Mouse (Mus musculus) limb, embryonic 11.5 days (tissue): ENCODE results near the gene Disp1. TPM values are rescaled to one million over a fixed set of nuclear protein-coding genes. Genes with fewer than 3 reads are reported as not detected.

ENCODE experiments used
- ATAC-seq: fragments of 200-750 bp; cut with Nextera tagmentation; 2 replicates; pipeline ENCODE4 v1.8.0; 2017; ENCODE audit warnings: low read depth; ENCODE audit not compliant: insufficient number of reproducible peaks, low FRiP score, low TSS enrichment
- DNase-seq: peaks from one replicate; pipeline ENCODE4 v3.0.0-alpha.2; 2015; ENCODE audit warnings: low spot score
- H3K27ac ChIP-seq: fragments of 300-500 bp; sonication (generic); replicated peaks from 2 replicates; pipeline ENCODE4 v1.5.1; 2014; ENCODE audit warnings: low read depth, mild to moderate bottlenecking, low read length
- H3K27me3 ChIP-seq: fragments of 300-500 bp; sonication (generic); 2 replicates; pipeline ENCODE4 v1.6.1; 2014; ENCODE audit warnings: mild to moderate bottlenecking, low read length, mixed read lengths; ENCODE audit not compliant: control insufficient read depth, insufficient read depth
- H3K36me3 ChIP-seq: fragments of 300-500 bp; sonication (generic); 2 replicates; pipeline ENCODE4 v1.6.1; 2014; ENCODE audit warnings: mild to moderate bottlenecking, low read length, moderate library complexity, mixed read lengths; ENCODE audit not compliant: control insufficient read depth, insufficient read depth
- H3K4me1 ChIP-seq: fragments of 300-500 bp; sonication (generic); 2 replicates; pipeline ENCODE4 v1.6.1; 2014; ENCODE audit warnings: low read length, mixed read lengths; ENCODE audit not compliant: control insufficient read depth, insufficient read depth
- H3K4me2 ChIP-seq: fragments of 300-500 bp; sonication (generic); 2 replicates; pipeline ENCODE4 v1.6.1; 2014; ENCODE audit warnings: low read depth, mild to moderate bottlenecking, moderate library complexity; ENCODE audit not compliant: severe bottlenecking
- H3K4me3 ChIP-seq: fragments of 300-500 bp; sonication (generic); 2 replicates; pipeline ENCODE4 v1.5.1; 2014; ENCODE audit warnings: low read depth, low read length
- H3K9ac ChIP-seq: fragments of 300-500 bp; sonication (generic); 2 replicates; pipeline ENCODE4 v1.6.1; 2014; ENCODE audit warnings: mild to moderate bottlenecking, low read length
- H3K9me3 ChIP-seq: fragments of 300-500 bp; sonication (generic); 2 replicates; pipeline ENCODE4 v1.6.1; 2016; ENCODE audit warnings: low read length; ENCODE audit not compliant: control insufficient read depth
- WGBS: fragments of 180-500 bp; shearing (Covaris S2); extraction: QIAGEN DNeasy Blood & Tissue Kit; methylation state at CpG from one replicate; pipeline ENCODE4 v1.1.7; 2014; 5-methylcytosine and 5-hydroxymethylcytosine counted together
- polyA plus RNA-seq: library from polyadenylated mRNA; unstranded; fragments of >200 nt; fragmentation: Nextera tagmentation; extraction: Ambion mirVana; gene quantifications from 2 replicates; pipeline ENCODE4 v1.2.1, GENCODE M21; 2014

Disp1 gene
- polyA plus RNA-seq, 1 experiment from 2014 or later: 19.3 TPM

GRCm38 (mm10) chr1:183243293-183243692, 22.0 kb upstream of the Disp1 start:
- DNase-seq: no peak
- no peak for ATAC-seq
- no peak overlapping the region for H3K4me2 ChIP-seq
- no peak overlapping the region for H3K9ac ChIP-seq
- WGBS: 74% methylated on average over 7 of the region's 7 CpGs
- no peaks in the 10 kb centered on the region for H3K4me1 ChIP-seq
- no peak overlapping the region for H3K4me3 ChIP-seq
- H3K27me3 ChIP-seq: no peaks in the 10 kb centered on the region
- H3K36me3 ChIP-seq: no peaks in the 10 kb centered on the region
- no peak overlapping the region for H3K27ac ChIP-seq
- no peaks in the 10 kb centered on the region for H3K9me3 ChIP-seq

GRCm38 (mm10) chr1:183237901-183238300, 16.6 kb upstream of the Disp1 start:
- Histone ChIP-seq H3K36me3 (no peaks in the 10 kb centered on the region), H3K4me3 (no peak overlapping the region), H3K9ac (no peak overlapping the region), H3K4me2 (no peak overlapping the region), H3K9me3 (no peaks in the 10 kb centered on the region), H3K27ac (no peak overlapping the region), H3K27me3 (no peaks in the 10 kb centered on the region), H3K4me1 (no peaks in the 10 kb centered on the region)
- no peak for ATAC-seq
- 27% methylated on average over 2 of the region's 2 CpGs for WGBS
- no peak for DNase-seq

DNA sequence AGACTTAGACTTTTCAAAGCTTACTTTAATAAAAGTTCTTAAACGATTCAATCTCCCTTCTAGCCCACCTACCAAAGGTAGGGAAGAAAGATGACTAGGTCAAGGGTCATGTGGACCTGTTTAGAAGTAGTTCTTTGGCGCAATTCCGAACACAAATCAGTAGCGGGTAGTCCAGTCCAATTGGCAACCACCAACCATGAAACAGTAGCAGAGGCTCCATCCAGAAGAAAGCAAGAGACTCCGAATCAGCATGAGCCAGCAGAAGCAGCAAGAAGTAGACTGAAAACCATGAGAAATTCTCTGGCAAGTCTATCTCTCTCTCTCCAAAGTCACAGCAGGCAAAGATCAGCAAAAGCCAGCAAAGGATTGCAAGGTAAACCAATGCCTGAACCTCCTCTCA, 15.1 kb upstream of the Disp1 start:
- ATAC-seq (no peak), DNase-seq (no peak)
- no peak overlapping the region for H3K4me3 ChIP-seq
- H3K9ac ChIP-seq: no peak overlapping the region
- 91% methylated on average over 5 of the region's 5 CpGs for WGBS
- H3K27me3 ChIP-seq: no peaks in the 10 kb centered on the region
- no peak overlapping the region for H3K4me2 ChIP-seq
- H3K27ac ChIP-seq: no peak overlapping the region
- H3K4me1 ChIP-seq: no peaks in the 10 kb centered on the region
- H3K36me3 ChIP-seq: no peaks in the 10 kb centered on the region
- no peaks in the 10 kb centered on the region for H3K9me3 ChIP-seq

DNA sequence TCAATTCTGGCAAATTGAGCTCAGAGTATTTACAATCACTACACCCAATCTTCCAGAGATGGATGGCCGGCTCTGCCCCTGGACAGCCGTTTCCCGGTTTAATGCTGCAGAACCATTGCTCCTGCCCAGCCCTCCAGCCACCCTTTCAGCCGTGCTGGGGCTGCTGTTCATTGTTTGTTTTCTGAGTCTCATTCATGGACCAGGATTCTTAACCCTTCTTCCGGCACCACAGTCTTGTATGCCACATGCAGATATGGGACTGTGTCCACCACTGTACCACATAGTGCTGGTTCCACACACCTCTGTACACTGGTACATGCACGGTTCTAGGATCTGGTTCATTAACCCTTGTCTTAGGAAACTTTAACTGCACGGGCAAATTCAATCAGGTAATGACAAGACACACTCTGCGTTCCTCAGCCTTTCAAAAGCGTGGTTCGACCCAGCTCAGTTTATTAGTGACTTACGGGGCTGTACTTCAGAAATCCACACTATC, 12.4 kb upstream of the Disp1 start:
- DNase-seq: no peak
- no peaks in the 10 kb centered on the region for H3K9me3 ChIP-seq
- no peak overlapping the region for H3K27ac ChIP-seq
- H3K36me3 ChIP-seq: no peaks in the 10 kb centered on the region
- ATAC-seq: no peak
- no peaks in the 10 kb centered on the region for H3K4me1 ChIP-seq
- H3K4me3 ChIP-seq: no peak overlapping the region
- WGBS: 79% methylated on average over 11 of the region's 11 CpGs
- H3K27me3 ChIP-seq: no peaks in the 10 kb centered on the region
- H3K9ac ChIP-seq: no peak overlapping the region
- no peak overlapping the region for H3K4me2 ChIP-seq

DNA sequence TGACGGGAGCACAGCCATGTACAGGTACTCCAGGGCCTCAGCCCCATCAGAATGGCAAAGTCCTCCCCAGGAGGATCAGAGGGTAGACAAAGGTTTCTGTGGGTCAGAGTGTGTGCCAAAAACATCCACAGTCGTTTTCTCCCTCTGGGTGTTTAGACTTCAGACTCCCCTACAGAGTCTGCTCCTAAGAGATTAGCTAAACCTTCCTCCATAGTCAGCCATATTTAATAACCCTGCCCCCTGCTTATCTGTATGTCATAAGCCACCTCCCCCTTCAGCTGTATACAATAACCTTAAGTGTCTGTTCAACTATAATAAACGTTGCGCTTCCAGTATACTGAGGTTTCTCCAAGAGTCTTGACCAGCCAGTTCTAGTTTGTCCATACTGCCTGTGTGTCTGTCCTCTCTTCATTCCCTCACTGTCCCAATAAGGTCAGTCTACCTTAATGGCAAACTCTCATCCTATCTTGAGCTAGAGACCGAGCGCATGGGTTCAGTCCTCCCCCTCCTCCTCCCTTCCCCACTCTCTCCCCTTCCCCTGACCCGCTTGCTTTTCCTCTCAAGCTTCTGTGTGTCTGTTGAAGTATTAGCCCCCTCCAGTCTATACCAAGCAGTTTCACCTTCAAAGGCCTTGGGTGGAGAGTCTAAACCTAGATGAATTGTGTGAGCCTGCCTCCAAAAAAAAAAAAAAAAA, 11.8 kb upstream of the Disp1 start:
- no peaks in the 10 kb centered on the region for H3K4me1 ChIP-seq
- H3K27ac ChIP-seq: no peak overlapping the region
- no peak overlapping the region for H3K4me3 ChIP-seq
- DNase-seq (no peak), ATAC-seq (no peak)
- 78% methylated on average over 7 of the region's 7 CpGs for WGBS
- no peaks in the 10 kb centered on the region for H3K36me3 ChIP-seq
- H3K4me2 ChIP-seq: no peak overlapping the region
- no peaks in the 10 kb centered on the region for H3K27me3 ChIP-seq
- H3K9ac ChIP-seq: no peak overlapping the region
- H3K9me3 ChIP-seq: no peaks in the 10 kb centered on the region

DNA sequence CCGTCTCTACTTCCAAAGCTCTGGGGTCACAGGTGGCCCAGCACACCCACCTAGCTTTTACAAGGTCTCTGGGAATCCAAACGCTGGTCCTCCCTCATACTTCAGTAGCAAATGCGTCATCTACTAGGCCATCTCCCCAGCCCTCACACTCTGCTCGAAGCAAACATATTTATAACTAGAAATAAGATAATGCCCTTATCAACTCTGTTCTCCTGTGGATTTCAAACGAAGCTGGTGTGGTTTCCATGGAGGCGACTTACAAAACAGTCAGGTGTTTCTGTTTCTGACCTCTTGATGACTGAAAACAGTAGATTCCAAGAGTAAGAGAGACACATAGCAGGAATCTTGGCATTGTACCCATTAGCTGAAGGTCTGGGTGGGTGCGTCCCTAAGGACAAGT, 6.1 kb upstream of the Disp1 start:
- WGBS: 90% methylated on average over 7 of the region's 7 CpGs

DNA sequence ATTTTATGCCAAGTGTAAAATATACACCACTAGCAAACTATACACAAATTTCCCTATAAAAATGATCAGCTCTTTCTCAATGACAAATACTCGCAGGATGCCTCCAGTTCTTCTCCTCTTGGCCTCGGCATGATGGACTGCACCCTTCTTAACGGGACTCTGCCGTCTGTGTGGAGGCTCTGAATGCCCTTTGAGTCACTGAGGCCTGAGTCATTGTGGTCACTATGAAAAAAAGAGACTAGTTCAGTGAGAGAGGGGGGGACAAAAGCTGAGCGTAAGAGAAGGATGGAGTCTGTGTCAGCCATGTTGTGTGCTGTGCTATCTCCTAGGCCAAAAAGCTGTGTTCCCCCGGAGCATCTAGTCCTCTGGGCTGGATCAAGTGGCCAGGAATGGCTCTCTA, 2.3 kb downstream of the Disp1 start:
- DNase-seq (no peak), ATAC-seq (no peak)
- Histone ChIP-seq H3K9me3 (no peaks in the 10 kb centered on the region), H3K36me3 (no peaks in the 10 kb centered on the region), H3K27me3 (no peaks in the 10 kb centered on the region), H3K4me1 (peaks cover 2% of the 10 kb centered on the region), H3K27ac (no peak overlapping the region), H3K9ac (no peak overlapping the region), H3K4me2 (no peak overlapping the region), H3K4me3 (no peak overlapping the region)
- 94% methylated on average over 6 of the region's 6 CpGs for WGBS

More for the DNA sequence above, 6.1 kb upstream of the Disp1 start:
- Histone ChIP-seq H3K4me1 (no peaks in the 10 kb centered on the region), H3K4me3 (no peak overlapping the region), H3K4me2 (no peak overlapping the region), H3K27me3 (no peaks in the 10 kb centered on the region), H3K9ac (no peak overlapping the region), H3K36me3 (no peaks in the 10 kb centered on the region), H3K9me3 (no peaks in the 10 kb centered on the region), H3K27ac (no peak overlapping the region)
- DNase-seq (no peak), ATAC-seq (no peak)

DNA sequence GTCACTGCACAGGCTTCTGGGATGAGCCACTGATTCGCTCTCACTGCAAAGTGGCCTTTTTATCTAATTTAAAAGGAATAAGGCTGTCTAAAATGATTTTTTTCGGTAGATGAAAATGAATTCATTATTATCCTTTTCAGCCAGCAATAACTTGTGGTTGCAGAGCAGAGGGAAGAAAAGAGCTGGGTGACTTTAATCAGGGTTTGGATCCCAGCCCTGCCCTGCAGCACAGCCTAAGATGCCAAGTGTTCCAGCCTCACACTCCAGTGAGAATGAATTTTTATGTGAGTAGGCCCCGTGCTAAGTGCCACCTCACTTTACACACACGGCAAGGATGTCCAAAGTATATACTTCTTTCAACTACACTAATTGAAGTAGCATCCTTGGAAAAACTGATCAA, 4.6 kb downstream of the Disp1 start:
- 94% methylated on average over 4 of the region's 4 CpGs for WGBS
- DNase-seq (no peak), ATAC-seq (no peak)
- H3K27me3 ChIP-seq: no peaks in the 10 kb centered on the region
- H3K27ac ChIP-seq: no peak overlapping the region
- no peak overlapping the region for H3K9ac ChIP-seq
- peaks cover 2% of the 10 kb centered on the region; the same call in 1 of the 2 replicates for H3K4me1 ChIP-seq
- H3K9me3 ChIP-seq: no peaks in the 10 kb centered on the region
- H3K4me2 ChIP-seq: no peak overlapping the region
- no peaks in the 10 kb centered on the region for H3K36me3 ChIP-seq
- H3K4me3 ChIP-seq: no peak overlapping the region

DNA sequence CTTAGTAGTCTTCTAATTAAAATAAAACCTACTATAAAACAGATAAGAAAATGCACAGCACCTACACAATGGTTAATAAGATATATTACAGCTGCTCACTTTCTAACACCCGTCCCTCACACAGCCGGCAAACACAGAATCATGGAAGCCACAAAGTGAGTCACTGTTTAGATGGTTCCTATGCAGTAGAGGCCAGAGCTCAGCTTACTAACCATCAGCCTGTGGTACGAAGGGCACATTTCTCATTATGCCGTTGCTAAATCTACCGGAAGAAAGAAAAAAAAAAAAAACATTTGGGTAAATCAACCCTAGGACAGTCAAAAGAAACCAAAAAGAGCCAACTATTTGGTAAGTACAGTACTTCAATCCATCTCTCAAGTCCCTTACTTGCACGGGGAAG, 5.6 kb downstream of the Disp1 start:
- WGBS: 87% methylated on average over 6 of the region's 6 CpGs
- no peak overlapping the region for H3K9ac ChIP-seq
- no peak overlapping the region for H3K27ac ChIP-seq
- H3K4me3 ChIP-seq: no peak overlapping the region
- no peaks in the 10 kb centered on the region for H3K36me3 ChIP-seq
- no peak overlapping the region for H3K4me2 ChIP-seq
- H3K9me3 ChIP-seq: no peaks in the 10 kb centered on the region
- ATAC-seq: no peak
- peaks cover 2% of the 10 kb centered on the region; the same call in 1 of the 2 replicates for H3K4me1 ChIP-seq
- no peaks in the 10 kb centered on the region for H3K27me3 ChIP-seq
- DNase-seq: no peak
